Mouse (Mus musculus): Measurements from ENCODE around the gene Zdhhc14.

Gene Zdhhc14

GRCm38 (mm10) chr17:5685324-5685723, 193.0 kb downstream of the Zdhhc14 start:
- DNase-seq, result no peak

- DNase-seq, result no peak
These were observed 195.5 kb downstream of the Zdhhc14 start for GRCm38 (mm10) chr17:5687810-5688209.

DNA sequence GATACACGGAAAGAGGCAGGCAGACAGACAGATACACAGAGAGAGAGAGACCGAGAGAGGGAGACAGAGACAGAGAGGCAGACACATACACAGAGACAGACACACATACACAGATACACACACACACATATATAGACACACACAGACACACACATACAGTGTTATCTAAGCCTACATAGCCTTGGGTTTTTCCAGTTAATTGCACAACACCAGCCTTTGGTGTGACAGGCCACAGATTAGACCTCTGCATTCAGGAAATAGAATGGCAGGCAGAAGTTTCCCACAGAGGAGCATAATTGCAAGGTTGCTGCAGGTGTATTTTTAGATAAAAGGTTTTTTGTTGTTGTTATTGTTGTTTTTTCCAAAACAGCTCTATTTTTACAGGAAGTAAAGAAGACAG, 195.9 kb downstream of the Zdhhc14 start:
- DNase-seq, result no peak

GRCm38 (mm10) chr17:5688669-5689068, 196.3 kb downstream of the Zdhhc14 start:
- no peak for DNase-seq

- peak; percentile 29 to 31 for DNase-seq
These were observed 198.6 kb downstream of the Zdhhc14 start for GRCm38 (mm10) chr17:5690746-5691535.

DNA sequence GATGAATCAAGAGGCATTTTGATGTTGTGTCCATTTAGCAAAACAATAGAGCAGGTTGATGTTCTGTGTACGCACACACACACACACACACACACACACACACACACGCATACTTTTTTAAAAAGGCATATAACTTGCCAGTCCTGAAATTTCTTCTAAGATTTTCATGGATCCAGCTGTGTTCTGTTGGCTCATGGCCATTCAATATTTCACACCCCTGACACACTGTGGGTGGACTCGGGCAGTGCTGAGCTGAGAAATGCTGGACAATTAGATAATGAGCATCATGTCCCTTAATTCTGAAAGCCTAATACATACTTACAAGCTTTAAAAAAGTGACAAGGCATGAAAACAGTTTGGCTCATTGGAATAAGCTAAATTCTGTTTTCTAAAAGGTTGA, 200.3 kb downstream of the Zdhhc14 start:
- DNase-seq, result no peak

DNA sequence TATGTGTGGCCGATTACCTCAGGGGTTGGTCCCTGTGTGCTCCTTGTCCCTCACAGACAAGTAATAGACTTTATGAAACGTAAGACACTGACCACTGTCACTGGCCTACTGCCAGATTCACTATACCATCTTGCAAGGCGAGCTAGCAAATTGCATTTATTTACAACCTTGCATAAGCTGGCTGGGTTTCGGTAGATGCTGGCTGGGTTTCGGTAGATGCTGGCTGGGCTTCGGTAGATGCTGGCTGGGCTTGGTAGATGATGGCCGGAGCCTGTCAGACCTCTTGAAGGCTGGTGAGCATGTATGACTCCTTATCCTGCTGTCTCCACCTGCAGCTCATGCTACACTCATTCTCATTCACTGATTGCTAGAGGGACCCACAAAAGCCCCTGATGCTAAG, 200.9 kb downstream of the Zdhhc14 start:
- DNase-seq, result no peak

DNA sequence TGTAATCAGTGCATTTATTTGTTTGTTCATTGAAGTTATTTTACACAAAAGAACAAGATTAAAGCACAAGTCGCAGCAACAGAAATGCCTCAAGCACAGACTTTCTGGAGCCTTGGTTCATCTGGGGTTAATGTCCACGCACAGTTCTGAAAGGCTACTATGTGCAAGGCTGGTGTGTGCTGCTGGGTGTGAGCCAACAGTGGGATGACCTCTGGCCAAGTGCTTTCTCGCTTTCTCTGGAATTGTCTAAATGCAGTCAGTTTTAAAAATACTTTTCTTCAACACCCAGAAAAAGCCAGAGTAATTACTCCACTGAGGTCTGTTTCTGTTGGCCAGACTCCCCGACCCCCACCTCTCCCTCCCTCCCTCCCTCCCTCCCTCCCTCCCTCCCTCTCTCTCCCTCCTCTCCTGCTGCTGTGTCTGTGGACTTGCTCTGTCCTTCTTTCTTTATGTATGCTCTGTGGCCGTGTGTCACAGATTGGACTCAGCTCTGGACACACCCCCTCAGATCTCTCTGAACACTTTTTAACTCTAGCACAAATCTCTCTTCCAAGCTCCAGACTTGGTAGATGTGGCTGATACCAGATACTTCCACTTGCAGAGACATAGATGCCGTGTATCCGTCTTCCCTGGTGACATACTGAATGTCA, 206.2 kb downstream of the Zdhhc14 start:
- DNase-seq, result no peak

GRCm38 (mm10) chr17:5710320-5711104, 218.2 kb downstream of the Zdhhc14 start:
- no peak for DNase-seq

DNA sequence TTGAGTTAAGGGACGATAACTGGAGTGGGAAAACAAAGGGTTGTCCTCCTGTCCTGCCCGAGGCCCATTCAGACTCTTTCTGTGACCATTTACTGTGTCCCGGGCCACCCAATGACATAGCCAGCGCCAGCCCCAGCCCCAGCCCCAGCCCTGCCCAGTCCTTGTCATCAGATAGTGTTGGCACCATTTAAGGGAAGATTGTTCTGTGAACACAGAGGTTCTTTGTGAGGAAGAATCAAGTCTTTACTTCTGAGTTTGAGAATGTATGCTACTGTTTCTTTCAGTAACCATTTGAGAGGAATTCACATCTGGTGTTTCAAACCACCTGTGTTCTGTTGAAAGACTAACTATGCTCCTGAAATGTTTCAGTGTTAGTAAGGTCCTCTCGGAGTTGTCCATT, 219.5 kb downstream of the Zdhhc14 start:
- no peak for DNase-seq

- no peak for DNase-seq
These were observed 220.8 kb downstream of the Zdhhc14 start for GRCm38 (mm10) chr17:5713141-5713540.

GRCm38 (mm10) chr17:5716912-5717311, 224.6 kb downstream of the Zdhhc14 start:
- DNase-seq, result no peak

GRCm38 (mm10) chr17:5718768-5719387, 226.5 kb downstream of the Zdhhc14 start:
- DNase-seq, result no peak

- no peak for DNase-seq
These were observed 230.4 kb downstream of the Zdhhc14 start for GRCm38 (mm10) chr17:5722802-5723201.

DNA sequence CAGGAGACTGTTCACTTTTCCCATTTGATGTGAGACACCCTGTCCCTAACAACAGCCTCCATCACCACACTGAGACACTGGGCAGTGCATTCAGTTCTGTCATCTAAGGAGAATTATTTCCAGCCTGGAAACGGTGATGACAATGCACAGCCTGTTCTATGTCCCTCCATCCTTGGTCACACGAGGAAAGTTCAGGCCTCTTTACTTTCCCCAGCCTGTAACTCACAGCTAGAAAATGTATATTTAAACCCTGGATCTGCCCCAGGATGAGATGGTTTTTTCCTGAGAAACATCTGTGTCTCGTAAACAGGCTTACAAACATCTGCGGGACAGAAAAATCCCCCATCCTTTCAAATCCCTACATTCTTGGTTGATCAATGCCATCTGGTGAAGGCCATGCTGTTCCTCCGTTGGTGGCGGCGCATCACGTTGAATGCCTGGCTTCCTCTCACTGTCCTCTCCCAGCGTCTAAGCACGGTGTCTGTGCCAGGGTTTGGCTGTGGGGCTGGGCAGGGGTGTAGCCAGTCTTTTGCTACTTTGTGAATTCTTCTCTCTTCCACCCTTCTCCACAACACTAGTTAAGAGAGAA, 231.3 kb downstream of the Zdhhc14 start:
- DNase-seq, result no peak

DNA sequence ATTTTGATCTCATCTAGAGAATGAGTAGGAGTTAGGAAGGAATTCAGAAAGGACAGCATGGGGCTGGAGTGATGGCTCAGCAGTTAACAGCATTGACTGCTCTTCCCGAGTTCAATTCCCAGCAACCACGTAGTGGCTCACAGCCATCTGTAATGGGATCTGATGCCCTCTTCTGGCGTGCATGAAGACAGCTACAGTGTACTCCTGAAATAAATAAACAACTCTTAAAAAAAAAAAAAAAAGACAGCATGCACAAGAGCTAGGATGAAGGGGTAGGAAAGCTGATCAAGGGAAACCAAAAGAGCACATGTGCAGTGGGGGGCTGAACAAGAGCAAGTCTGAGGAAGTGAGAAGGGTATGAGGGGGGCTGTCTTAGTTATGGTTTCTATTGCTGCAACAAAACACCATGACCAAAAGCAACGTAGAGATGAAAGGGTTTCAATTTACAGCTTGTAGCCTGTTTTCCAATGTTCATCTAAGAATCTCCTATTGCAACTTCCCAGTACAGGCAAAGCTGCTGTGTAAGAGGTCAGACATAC, 237.3 kb downstream of the Zdhhc14 start:
- no peak for DNase-seq

GRCm38 (mm10) chr17:5730538-5730937, 238.2 kb downstream of the Zdhhc14 start:
- no peak for DNase-seq

GRCm38 (mm10) chr17:5733400-5733799, 241.0 kb downstream of the Zdhhc14 start:
- peak; percentile 50 to 70 for DNase-seq

GRCm38 (mm10) chr17:5741061-5741460, 248.7 kb downstream of the Zdhhc14 start:
- DNase-seq, result no peak

- DNase-seq, result no peak
These were observed 251.7 kb downstream of the Zdhhc14 start for GRCm38 (mm10) chr17:5744016-5744415.

DNA sequence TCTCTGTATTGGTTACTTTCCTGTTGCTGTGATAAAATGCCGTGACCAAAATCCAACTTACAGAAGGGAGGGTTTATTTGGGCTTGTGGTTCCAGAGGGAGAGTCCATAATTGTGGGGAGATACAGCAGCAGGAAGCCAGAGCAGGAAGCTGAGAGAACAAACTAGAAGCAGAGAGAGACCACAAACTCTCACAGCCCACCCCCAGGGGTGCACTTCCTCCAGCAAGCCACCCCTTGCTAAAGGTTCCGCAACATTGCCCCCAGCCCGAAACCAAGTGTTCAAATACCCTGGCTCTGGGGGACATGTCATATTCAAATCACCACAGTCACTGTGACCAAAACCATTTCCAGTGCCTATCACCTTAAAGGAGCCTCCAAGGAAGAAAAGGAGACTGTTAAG, 254.0 kb downstream of the Zdhhc14 start:
- no peak for DNase-seq
